Mouse (Mus musculus) liver, embryonic 14.5 days (tissue): Measurements from ENCODE around the gene Spc24. TPM values are rescaled to one million over a fixed set of nuclear protein-coding genes. Genes with fewer than 3 reads are reported as not detected.
"Not testable (repeated sequence)": the region's sequence is repeated elsewhere in the genome, so short reads cannot be mapped to it uniquely, and the experiment has no call there.

Experiments
- ATAC-seq: fragments of 200-750 bp; cut with Nextera tagmentation; 2 replicates; pipeline ENCODE4 v1.8.0; 2017; ENCODE audit warnings: moderate number of reproducible peaks, mild to moderate bottlenecking, moderate library complexity; ENCODE audit not compliant: insufficient read depth
- DNase-seq, 3 experiments: peaks; one replicate each; pipeline ENCODE4 v3.0.0-alpha.2; 2012 to 2013; ENCODE audit warnings: low read depth in 3 of 3, low spot score in 3 of 3
- H3K27ac ChIP-seq: fragments of 300-500 bp; sonication (generic); 2 replicates; pipeline ENCODE4 v1.5.1; 2014; ENCODE audit warnings: moderate library complexity, mild to moderate bottlenecking, control low read depth, inconsistent platforms
- H3K27me3 ChIP-seq: fragments of 300-500 bp; sonication (generic); 2 replicates; pipeline ENCODE4 v1.6.1; 2014; ENCODE audit warnings: mild to moderate bottlenecking, low read length, moderate library complexity; ENCODE audit not compliant: control insufficient read depth, insufficient read depth
- H3K36me3 ChIP-seq: fragments of 300-500 bp; sonication (generic); replicated peaks from 2 replicates; pipeline ENCODE4 v1.6.1; 2014; ENCODE audit warnings: low read depth; ENCODE audit not compliant: control insufficient read depth, insufficient read depth
- H3K4me1 ChIP-seq, 2 experiments: fragments of 200-500 bp in 1 of 2; fragments of 300-500 bp in 1 of 2; sonication (generic) in 1 of 2; replicated peaks; 2 replicates each; pipeline ENCODE4 v1.6.1; 2012 to 2014; ENCODE audit warnings: antibody characterized with exemption in 1 of 2, inconsistent platforms in 1 of 2, low read length in 1 of 2; ENCODE audit not compliant: control insufficient read depth in 2 of 2, insufficient read depth in 2 of 2
- H3K4me2 ChIP-seq: fragments of 300-500 bp; sonication (generic); 2 replicates; pipeline ENCODE4 v1.6.1; 2014; ENCODE audit warnings: low read depth, mild to moderate bottlenecking, control low read depth, moderate library complexity
- H3K4me3 ChIP-seq, 2 experiments: fragments of 200-500 bp in 1 of 2; fragments of 300-500 bp in 1 of 2; sonication (generic) in 1 of 2; 2 replicates each; pipeline ENCODE4 v1.5.1; 2012 to 2014; ENCODE audit warnings: low read depth in 2 of 2, low read length in 2 of 2, mild to moderate bottlenecking in 2 of 2, control low read depth in 1 of 2, inconsistent platforms in 1 of 2, moderate library complexity in 1 of 2; ENCODE audit not compliant: insufficient read depth in 1 of 2
- H3K9ac ChIP-seq: fragments of 300-500 bp; sonication (generic); replicated peaks from 2 replicates; pipeline ENCODE4 v1.6.1; 2014; ENCODE audit warnings: mild to moderate bottlenecking, control low read depth, moderate library complexity
- H3K9me3 ChIP-seq: fragments of 300-500 bp; sonication (generic); 2 replicates; pipeline ENCODE4 v1.6.1; 2016; ENCODE audit warnings: low read length, mixed read lengths; ENCODE audit not compliant: control insufficient read depth
- CTCF ChIP-seq: IDR thresholded peaks from 2 replicates; pipeline ENCODE4 v1.5.1; 2016; ENCODE audit warnings: antibody characterized with exemption, low read depth, control low read depth
- EP300 ChIP-seq: IDR thresholded peaks from 2 replicates; pipeline ENCODE4 v1.6.1; 2016; ENCODE audit warnings: antibody characterized with exemption, low read depth
- WGBS: fragments of 180-500 bp; shearing (Covaris S2); extraction: QIAGEN DNeasy Blood & Tissue Kit; methylation state at CpG from one replicate; pipeline ENCODE4 v1.1.7; 2014; ENCODE audit not compliant: insufficient replicate concordance; 5-methylcytosine and 5-hydroxymethylcytosine counted together
- polyA plus RNA-seq, 2 experiments: library from polyadenylated mRNA; depleted of rRNA in 1 of 2; stranded (reverse) in 1 of 2; unstranded in 1 of 2; fragments of >200 nt; fragmentation: Nextera tagmentation in 1 of 2; extraction: Ambion mirVana in 1 of 2; gene quantifications; 2 replicates each; pipeline versions ENCODE4 v1.2.1 to v1.2.3; 2012 to 2014

Gene Spc24
- polyA plus RNA-seq, 2 experiments, result 52.4 to 92.2 TPM

DNA sequence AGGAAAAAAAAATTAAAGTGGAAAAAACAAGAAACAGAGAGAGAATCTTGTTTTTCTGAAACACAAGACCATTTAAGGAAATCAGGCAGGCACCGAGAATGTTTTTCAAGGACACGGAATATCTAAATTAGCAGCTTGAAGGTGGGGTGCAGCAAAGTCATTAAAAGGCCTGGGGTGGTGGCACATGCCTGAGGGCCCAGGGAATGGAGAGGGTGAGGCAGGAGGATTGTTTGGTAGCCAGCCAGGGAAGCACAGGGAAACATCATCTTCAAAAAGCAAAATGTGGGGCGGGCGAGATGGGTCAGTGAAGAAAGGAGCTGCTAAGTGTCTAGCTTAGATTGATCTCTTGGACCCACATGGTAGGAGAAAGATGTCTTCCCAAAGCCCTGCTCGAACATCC lies 27.6 kb upstream of the Spc24 start:
- Histone ChIP-seq H3K27ac (no peak overlapping the region), H3K36me3 (no peaks in the 10 kb centered on the region), H3K9ac (no peak overlapping the region), H3K4me3 (no peak overlapping the region), H3K4me1 (no peaks in the 10 kb centered on the region), H3K4me2 (no peak overlapping the region), H3K27me3 (no peaks in the 10 kb centered on the region), H3K9me3 (no peaks in the 10 kb centered on the region)
- ATAC-seq (no peak), DNase-seq (no peak)
- TF ChIP-seq EP300 (no peak), CTCF (no peak)
- 74% methylated on average over 5 of the region's 5 CpGs for WGBS

DNA sequence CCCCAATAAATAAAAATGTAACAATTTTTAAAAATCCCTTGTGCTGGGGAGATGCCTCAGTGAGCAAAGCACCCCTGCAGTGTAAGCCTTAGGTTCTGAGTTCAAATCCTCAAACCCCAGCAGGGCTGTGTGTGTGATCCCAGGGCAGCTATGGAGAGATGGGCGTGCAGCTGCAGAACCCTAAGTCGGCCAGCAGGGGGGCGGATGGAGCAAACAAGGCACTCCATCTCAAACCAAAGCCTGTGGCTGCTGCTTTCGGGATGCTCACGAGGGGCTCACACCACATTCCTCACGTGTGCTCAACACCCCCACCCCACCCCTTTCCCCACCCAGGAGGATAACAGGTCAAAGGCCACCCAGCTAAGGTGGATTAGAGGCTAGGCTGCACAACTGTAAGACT lies 26.8 kb upstream of the Spc24 start:
- 0 out of 2 replicates have a peak, but pooled peaks have one; percentile 35 for ATAC-seq
- TF ChIP-seq EP300 (no peak), CTCF (peak; percentile 89)
- Histone ChIP-seq H3K27me3 (no peaks in the 10 kb centered on the region), H3K27ac (no peak overlapping the region), H3K9ac (no peak overlapping the region), H3K4me1 (no peaks in the 10 kb centered on the region), H3K4me2 (no peak overlapping the region), H3K4me3 (no peak overlapping the region), H3K9me3 (no peaks in the 10 kb centered on the region), H3K36me3 (no peaks in the 10 kb centered on the region)
- DNase-seq, result no peak
- WGBS, result 14% methylated on average over 6 of the region's 6 CpGs

DNA sequence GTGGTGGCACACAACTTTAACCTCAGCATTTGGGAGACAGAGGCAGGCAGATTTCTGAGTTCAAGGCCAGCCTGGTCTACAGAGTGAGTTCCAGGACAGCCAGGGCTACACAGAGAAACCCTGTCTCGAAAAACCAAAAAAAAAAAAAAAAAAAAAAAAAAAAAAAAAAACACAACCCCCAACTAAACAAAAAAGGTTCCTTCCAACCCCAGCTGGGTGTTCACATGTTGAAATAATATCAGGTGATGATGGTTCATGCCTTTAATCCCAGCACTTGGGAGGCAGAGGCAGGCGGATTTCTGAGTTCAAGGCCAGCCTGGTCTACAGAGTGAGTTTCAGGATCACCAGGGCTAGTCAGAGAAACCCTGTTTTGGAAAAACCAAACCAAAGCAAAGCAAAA lies 26.2 kb upstream of the Spc24 start:
- not testable (repeated sequence) for H3K36me3 ChIP-seq, ATAC-seq, H3K9me3 ChIP-seq, H3K4me1 ChIP-seq, H3K27me3 ChIP-seq, H3K9ac ChIP-seq, H3K4me2 ChIP-seq, DNase-seq, H3K27ac ChIP-seq, H3K4me3 ChIP-seq
- WGBS, result 35% methylated on average over 1 of the region's 2 CpGs

DNA sequence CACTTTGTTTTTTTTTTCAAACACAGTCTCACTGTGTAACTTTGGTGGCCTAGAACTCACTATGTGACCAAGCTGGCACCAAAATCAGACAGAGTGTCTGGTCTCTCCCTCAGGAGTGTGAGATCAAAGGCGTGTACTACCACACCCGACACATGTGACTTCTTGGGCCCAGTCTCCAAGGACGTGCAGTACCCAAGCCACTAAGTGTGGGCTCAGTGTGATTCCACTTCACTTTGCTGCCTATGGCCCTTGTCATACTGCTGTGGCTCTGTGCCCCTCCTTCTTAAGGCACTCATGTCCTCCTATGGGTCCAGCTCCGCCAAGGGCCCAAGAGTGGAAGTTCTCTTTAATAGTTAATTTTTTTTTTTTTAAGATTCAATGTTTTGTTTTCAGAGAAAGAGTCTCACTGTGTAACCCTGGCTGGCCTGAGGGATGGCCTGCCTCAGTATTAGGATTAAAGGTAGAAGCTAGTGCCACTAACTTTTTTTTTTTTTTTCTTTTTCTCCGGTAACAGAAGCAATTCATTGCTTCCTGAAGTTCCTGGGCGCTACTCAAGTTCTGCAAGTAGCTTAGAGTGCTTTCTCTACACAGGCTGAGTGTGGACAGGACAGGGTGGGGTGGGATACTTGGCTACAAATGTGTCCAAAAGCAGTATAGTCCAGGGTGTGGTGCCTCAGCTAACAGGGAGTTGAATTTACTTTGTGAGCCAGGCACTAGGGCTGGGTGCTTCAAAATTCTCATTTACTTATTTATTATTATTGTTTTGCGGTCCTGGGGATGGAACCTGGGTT lies 24.6 kb upstream of the Spc24 start:
- TF ChIP-seq CTCF (no peak), EP300 (no peak)
- H3K4me3 ChIP-seq, result no peak overlapping the region
- H3K27ac ChIP-seq, result no peak overlapping the region
- no peaks in the 10 kb centered on the region for H3K27me3 ChIP-seq
- no peak overlapping the region for H3K4me2 ChIP-seq
- no peaks in the 10 kb centered on the region for H3K36me3 ChIP-seq
- H3K9me3 ChIP-seq, result no peaks in the 10 kb centered on the region
- WGBS, result 60% methylated on average over 7 of the region's 7 CpGs
- no peak for DNase-seq
- H3K4me1 ChIP-seq, result no peaks in the 10 kb centered on the region
- no peak for ATAC-seq
- no peak overlapping the region for H3K9ac ChIP-seq

DNA sequence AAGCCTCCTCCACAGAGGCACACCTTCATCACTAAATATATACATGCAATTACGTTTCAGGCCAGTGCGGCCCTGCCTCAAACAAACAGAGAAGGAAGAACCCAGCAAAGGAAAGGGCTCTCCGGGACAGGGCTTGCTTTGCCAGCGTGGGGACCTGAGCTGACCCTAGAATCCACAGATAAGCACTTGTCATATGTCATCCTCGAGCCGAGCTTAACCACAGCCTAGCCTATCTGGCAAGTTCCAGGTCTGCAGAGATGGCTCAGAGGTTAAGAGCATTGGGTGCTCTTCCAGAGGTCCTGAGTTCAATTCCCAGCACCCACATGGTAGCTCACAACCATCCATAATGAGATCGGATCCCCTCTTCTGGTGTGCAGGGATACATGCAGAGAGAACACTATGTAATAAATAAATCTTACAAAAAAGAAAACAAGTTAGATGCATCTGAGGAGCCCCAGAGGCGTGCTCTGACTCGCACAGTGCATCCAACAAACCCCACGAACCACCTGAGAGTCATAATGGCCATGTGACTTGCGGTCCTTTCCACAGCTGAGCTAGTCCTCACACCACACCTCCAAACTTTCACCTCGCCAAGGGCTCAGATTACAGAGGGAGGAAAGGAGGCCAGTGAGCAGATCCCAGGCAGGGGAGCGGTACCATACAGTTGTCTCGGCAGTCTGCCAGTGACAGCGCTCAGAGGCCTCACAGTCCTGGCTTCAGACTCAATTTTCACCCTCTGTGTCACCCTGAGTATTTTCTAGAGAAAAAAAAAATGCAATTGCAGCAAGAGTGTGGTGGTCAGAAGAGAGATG lies 21.8 kb upstream of the Spc24 start:
- Histone ChIP-seq H3K36me3 (peaks cover 2% of the 10 kb centered on the region), H3K9me3 (no peaks in the 10 kb centered on the region), H3K4me3 (no peak overlapping the region), H3K4me2 (no peak overlapping the region), H3K4me1 (no peaks in the 10 kb centered on the region), H3K9ac (no peak overlapping the region), H3K27ac (no peak overlapping the region), H3K27me3 (no peaks in the 10 kb centered on the region)
- ATAC-seq (no peak), DNase-seq (no peak)
- TF ChIP-seq EP300, result no peak
- no peak for TF ChIP-seq CTCF
- 57% methylated on average over 15 of the region's 15 CpGs for WGBS
